In genomic region chr1:40805351-40805750, GRCm38 (mm10) we compare ENCODE assay signal across 14 mouse cellular contexts. TPM values are rescaled to one million over a fixed set of nuclear protein-coding genes. Genes with fewer than 3 reads are reported as not detected.
DNase-seq lines count a peak whose midpoint lies in the region; ATAC-seq and TF ChIP-seq lines count a peak whose summit lies in the region.
"Had no signal": no experiment of that assay in that cellular context is flagged by ENCODE, and none has a peak within 500 bp of the region (broad histone marks: within the 10 kb centered on the region; RNA-seq: fewer than 3 reads in every experiment).

Tmem182 (plus strand) TSS chr1:40805601.

- 64% methylated on average over 9 of the region's 9 CpGs for whole genome bisulfite sequencing in kidney, embryonic 16.5 days
- WGBS in heart, adult 2 months, result 17% methylated on average over 9 of the region's 9 CpGs

- H3K9ac ChIP-seq in kidney, embryonic 16.5 days (replicated peaks; ENCODE audit: low read length), result no peak within 1 kb of the TSS
- H3K9ac ChIP-seq in heart, adult 2 months (ENCODE audit: low read depth, low read length), result peak within 1 kb of the TSS; percentile 70
- H3K9ac ChIP-seq: liver, embryonic 13.5 days had no signal

- H3K79me2 ChIP-seq in heart, adult 2 months (replicated peaks; ENCODE audit: control insufficient read depth, insufficient read depth, low read length), result no peaks in the 10 kb centered on the region

- TF ChIP-seq EP300 in heart, adult 2 months (IDR thresholded peaks at IDR 0.05; ENCODE audit: insufficient read depth, low read depth, low read length), result peak; percentile 69; the same call in 1 of the 2 replicates

- no peak within 1 kb of the TSS for H3K27ac ChIP-seq in kidney, embryonic 16.5 days (ENCODE audit: low read length)
- H3K27ac ChIP-seq in brown adipose tissue, adult 24 weeks (replicated peaks; ENCODE audit: low read depth, low read length), result peak within 1 kb of the TSS; percentile 96
- H3K27ac ChIP-seq in heart, adult 2 months, result peak within 1 kb of the TSS; percentile 91
- H3K27ac ChIP-seq: left cerebral cortex, adult 2 months; liver, embryonic 13.5 days had no signal

- no peaks in the 10 kb centered on the region for H3K4me1 ChIP-seq in kidney, embryonic 16.5 days (ENCODE audit: insufficient read depth, low read length)
- peaks cover 6% of the 10 kb centered on the region; the same call in 1 of the 2 replicates for H3K4me1 ChIP-seq in brown adipose tissue, adult 24 weeks (ENCODE audit: control insufficient read depth, insufficient read depth, insufficient read length, low read length)
- peaks cover 1% of the 10 kb centered on the region; the same call in 1 of the 2 replicates for H3K4me1 ChIP-seq in heart, adult 2 months (ENCODE audit: control insufficient read depth, insufficient read depth, low read length)
- H3K4me1 ChIP-seq: liver, embryonic 13.5 days had no signal

- no peak within 1 kb of the TSS for H3K4me3 ChIP-seq in kidney, embryonic 16.5 days (ENCODE audit: low read length)
- H3K4me3 ChIP-seq in brown adipose tissue, adult 24 weeks (ENCODE audit: insufficient read depth, low read depth, low read length), result peak within 1 kb of the TSS; percentile 70
- peak within 1 kb of the TSS; percentile 55 for H3K4me3 ChIP-seq in heart, adult 2 months
- H3K4me3 ChIP-seq: left cerebral cortex, adult 2 months; liver, embryonic 13.5 days had no signal

- peak; percentile 88 for TF ChIP-seq POLR2A in heart, adult 2 months (IDR thresholded peaks at IDR 0.05; ENCODE audit: insufficient read depth, low read depth, low read length)

- no peaks in the 10 kb centered on the region for H3K9me3 ChIP-seq in kidney, embryonic 16.5 days (ENCODE audit: low read length)
- H3K9me3 ChIP-seq: liver, embryonic 13.5 days had no signal

- ATAC-seq in kidney, embryonic 16.5 days (ENCODE audit: low FRiP score, low TSS enrichment), result no peak
- ATAC-seq in granulocyte monocyte progenitor cell, adult 5-6 weeks (replicated peaks; ENCODE audit: poor library complexity, severe bottlenecking), result no peak
- ATAC-seq: Patski had no signal

- intact Hi-C loops in heart, adult 2 months (cut with DNase I), result no loop called here
- intact Hi-C loops in heart, postnatal 25 days (cut with DNase I), result no loop called here

- H3K4me2 ChIP-seq in kidney, embryonic 16.5 days (replicated peaks; ENCODE audit: low read depth, low read length), result no peak within 1 kb of the TSS
- H3K4me2 ChIP-seq: liver, embryonic 13.5 days had no signal

- DNase-seq in kidney, postnatal 14 days, result peak; percentile 29
- DNase-seq in heart, adult 2 months, result peak; percentile 77 to 86
- peak; percentile 43 for DNase-seq in heart, postnatal 25 days (ENCODE audit: low spot score)
- no peak for DNase-seq in embryo, embryonic 10.5 days (ENCODE audit: low spot score)
- DNase-seq in right cerebral cortex, postnatal 10 days (ENCODE audit: low spot score in 2 of 2), result no peak
- DNase-seq: cerebellum, postnatal 25 days; liver, embryonic 13.5 days; thymus, postnatal 14 days had no signal

- no peak for TF ChIP-seq CTCF in heart, adult 2 months (IDR thresholded peaks at IDR 0.05)

- H3K36me3 ChIP-seq in kidney, embryonic 16.5 days (ENCODE audit: insufficient read depth, low read length), result no peaks in the 10 kb centered on the region
- peaks cover 3% of the 10 kb centered on the region for H3K36me3 ChIP-seq in heart, adult 2 months (ENCODE audit: control insufficient read depth, insufficient read depth, low read length)
- H3K36me3 ChIP-seq: liver, embryonic 13.5 days had no signal

- peaks cover 2% of the 10 kb centered on the region; the same call in 1 of the 2 replicates for H3K27me3 ChIP-seq in kidney, embryonic 16.5 days (ENCODE audit: insufficient read depth, low read length)
- no peaks in the 10 kb centered on the region for H3K27me3 ChIP-seq in heart, adult 2 months (ENCODE audit: control insufficient read depth, insufficient read depth, low read length)
- H3K27me3 ChIP-seq: liver, embryonic 13.5 days had no signal

RNA-seq across cellular contexts. Expression of gene Tmem182, which starts in this region (rescaled TPM):
- polyA plus RNA-seq in kidney, embryonic 16.5 days (2015; fragmentation: Nextera tagmentation; extraction: Ambion mirVana), result 0.63 and 0.87 TPM in 2 replicates
- 29.8 and 37.4 TPM in 2 replicates for polyA plus RNA-seq in brown adipose tissue, adult 24 weeks (2012; ENCODE audit: insufficient read depth, insufficient read length, missing spikeins)
- total RNA-seq in heart, adult 2 months (2021), result 100 to 1,000 TPM; 142 to 178 TPM
- polyA plus RNA-seq in heart, adult 2 months (2012; rRNA removed), result 89.5 and 174 TPM in 2 replicates
- total RNA-seq in heart, postnatal 25 days (2021), result 100 to 1,000 TPM; 141 to 153 TPM
- not detected in 2 replicates for total RNA-seq in granulocyte monocyte progenitor cell, adult 5-6 weeks (2014; fragmentation: Nextera tagmentation)
- not detected in 2 replicates for total RNA-seq in granulocyte monocyte progenitor cell, adult 5-6 weeks (2017)
- total RNA-seq: megakaryocyte, adult 5-6 weeks had no signal
- polyA plus RNA-seq: Patski had no signal

Comparison
In these comparisons a context has a peak if more than half of its experiments do, and no peak if none do; other contexts are left out.
1. RNA of gene Tmem182 (total RNA-seq): 142 to 178 TPM in heart, adult 2 months and 141 to 153 TPM in heart, postnatal 25 days; not detected in granulocyte monocyte progenitor cell, adult 5-6 weeks; every median in the first group is over 100 times any median in the second.
2. RNA of gene Tmem182 (polyA plus RNA-seq): 89.5 to 174 TPM in heart, adult 2 months and 29.8 to 37.4 TPM in brown adipose tissue, adult 24 weeks; 0.63 to 0.87 TPM in kidney, embryonic 16.5 days; every median in the first group is over 10 times any median in the second.
3. DNase-seq: peak in kidney, postnatal 14 days (single experiment), heart, adult 2 months (2 of 2) and heart, postnatal 25 days (single experiment); none in embryo, embryonic 10.5 days (single experiment) and right cerebral cortex, postnatal 10 days (0 of 2).